Mouse (Mus musculus): ENCODE measurements around the gene Psapl1.

DNA sequence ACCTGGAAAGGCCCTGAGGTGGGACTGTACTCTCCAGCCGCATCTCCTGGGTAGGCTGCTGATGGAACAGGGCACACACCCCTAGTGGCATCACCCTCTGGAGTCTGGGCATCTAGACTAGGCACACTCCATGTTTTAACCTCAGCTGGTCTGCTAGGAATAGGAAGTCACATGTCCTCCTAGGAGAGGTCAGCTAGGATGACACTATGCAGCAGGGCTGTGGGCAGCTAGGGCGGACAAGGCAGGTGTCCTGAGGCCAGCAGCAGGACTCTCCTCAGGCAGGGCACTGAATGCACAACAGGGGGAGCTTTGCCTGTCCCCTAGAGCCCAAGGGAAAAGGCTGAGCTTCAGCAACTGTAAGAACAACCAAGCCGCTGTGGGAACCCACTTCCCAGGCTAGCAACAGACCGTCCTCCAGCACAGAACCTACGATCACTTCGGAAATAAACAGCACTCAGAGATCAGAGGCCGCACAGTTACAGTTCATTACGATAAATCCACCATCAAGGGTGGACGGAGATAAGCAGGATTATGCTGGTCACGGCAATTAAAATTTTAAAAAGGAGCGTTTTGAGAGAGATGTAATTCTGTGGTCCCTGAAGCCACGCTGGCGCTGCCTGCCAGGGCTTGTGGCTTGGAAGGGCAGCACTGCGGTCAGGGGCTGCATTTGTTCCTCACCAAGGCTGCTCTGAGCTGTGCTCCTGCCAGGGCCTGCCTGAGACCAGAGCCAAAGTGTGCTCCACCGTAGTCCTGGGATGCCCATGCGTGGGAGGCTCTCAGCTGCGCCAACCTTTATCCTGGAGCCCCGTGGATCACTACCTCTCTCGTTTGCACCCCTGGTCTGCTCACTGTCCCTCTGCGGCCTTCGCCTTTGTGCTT lies 38.2 kb upstream of the Psapl1 start:
- TF ChIP-seq TCF12 (IDR thresholded peaks at IDR 0.05; ENCODE audit: low read depth, low read length) (no peak), POLR2A (IDR thresholded peaks at IDR 0.05; ENCODE audit: low read depth, low read length) (no peak), CTCF (conservative IDR thresholded peaks at IDR 0.05 in 1 of 2, IDR thresholded peaks at IDR 0.05 in 1 of 2; ENCODE audit: low read depth in 2 of 2, low read length in 2 of 2) (no peak), BHLHE40 (IDR thresholded peaks at IDR 0.05; ENCODE audit: low read depth, low read length) (no peak), MYC (IDR thresholded peaks at IDR 0.05; ENCODE audit: low read depth, low read length) (no peak), NELFE (IDR thresholded peaks at IDR 0.05; ENCODE audit: low read depth, low read length) (no peak), JUN (IDR thresholded peaks at IDR 0.05; ENCODE audit: insufficient read depth, low read depth, low read length) (no peak)
